Mouse (Mus musculus) embryonic fibroblast, embryonic 13.5 days (primary cell): ENCODE results near the gene Grik2.

Experiments used
- CTCF ChIP-seq: IDR thresholded peaks from 2 replicates; pipeline ENCODE4 v1.5.1; 2011; ENCODE audit warnings: mild to moderate bottlenecking, control low read depth, low read length, moderate library complexity, borderline replicate concordance; ENCODE audit not compliant: insufficient read depth
- POLR2A ChIP-seq: IDR thresholded peaks from 2 replicates; pipeline ENCODE4 v1.6.1; 2011; ENCODE audit warnings: low read depth, mild to moderate bottlenecking, control low read depth, low read length, moderate library complexity

DNA sequence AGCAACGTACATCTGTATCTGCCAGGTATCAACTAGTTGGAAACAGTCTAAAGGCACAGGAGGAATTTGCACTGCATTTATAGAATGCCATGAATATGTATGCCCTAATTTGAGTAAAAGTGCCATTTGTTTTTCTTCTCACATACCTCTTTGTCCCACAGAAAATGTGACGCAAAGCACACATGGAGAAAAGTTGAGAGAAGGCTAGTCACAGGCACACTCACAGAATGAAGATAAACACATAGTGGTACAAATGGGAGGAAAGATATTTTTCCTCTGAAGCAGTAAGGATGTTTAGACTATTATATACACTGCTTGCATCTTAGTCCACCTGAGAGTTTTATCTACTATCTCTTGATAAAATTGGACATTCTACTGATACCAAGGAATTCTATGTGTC lies 190.9 kb downstream of the Grik2 start:
- TF ChIP-seq CTCF = no peak
- no peak for TF ChIP-seq POLR2A
